Mouse (Mus musculus) mammary gland, adult 2 months (tissue): ENCODE data around the gene Armc5. TPM values are rescaled to one million over a fixed set of nuclear protein-coding genes. Genes with fewer than 3 reads are reported as not detected.

Experiments
- polyA plus RNA-seq: library from polyadenylated mRNA; depleted of rRNA; stranded (reverse); fragments of >200 nt; gene quantifications from 2 replicates; pipeline ENCODE4 v1.2.3, GENCODE M21; 2012; ENCODE audit warnings: low replicate concordance; rRNA removed

Gene Armc5
- 28.0 and 53.1 TPM in 2 replicates for polyA plus RNA-seq

DNA sequence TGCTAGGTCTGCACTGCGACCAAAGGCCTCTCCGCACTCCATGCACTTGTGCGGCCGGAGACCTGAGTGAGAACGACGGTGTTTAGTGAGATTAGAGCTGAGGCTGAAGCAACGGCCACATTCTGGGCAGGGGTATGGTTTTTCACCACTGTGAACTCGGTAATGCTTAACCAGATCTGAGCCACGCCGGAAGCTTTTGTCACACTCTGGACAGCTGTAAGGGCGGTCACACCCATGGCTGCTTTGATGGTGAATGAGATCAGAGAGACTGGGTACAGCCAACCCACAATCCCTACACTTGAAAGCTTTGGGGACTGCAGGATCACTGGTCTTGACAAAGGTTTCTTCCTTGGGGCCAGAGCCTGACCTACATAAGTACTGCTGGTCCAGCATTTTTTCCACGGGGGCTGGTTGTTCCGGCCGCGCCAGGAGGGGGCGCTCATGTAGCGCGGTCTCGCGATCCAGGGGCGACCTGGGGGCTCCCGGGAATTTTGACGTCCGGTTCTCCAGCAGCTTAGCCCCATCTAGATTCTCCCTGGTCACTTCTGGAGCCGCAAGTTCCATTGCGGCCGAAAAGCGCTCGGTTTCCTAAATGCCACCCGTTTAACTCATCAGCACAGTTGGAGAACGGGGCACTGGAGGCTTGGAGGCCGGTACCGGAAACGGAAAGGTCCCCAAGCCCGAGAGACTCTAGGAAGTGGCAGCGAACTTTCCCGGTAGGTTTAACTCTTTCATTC, at the start of gene Armc5:
Gene Armc5 (plus strand): TSS at position 487 of the 737 bp plus-strand sequence.

DNA sequence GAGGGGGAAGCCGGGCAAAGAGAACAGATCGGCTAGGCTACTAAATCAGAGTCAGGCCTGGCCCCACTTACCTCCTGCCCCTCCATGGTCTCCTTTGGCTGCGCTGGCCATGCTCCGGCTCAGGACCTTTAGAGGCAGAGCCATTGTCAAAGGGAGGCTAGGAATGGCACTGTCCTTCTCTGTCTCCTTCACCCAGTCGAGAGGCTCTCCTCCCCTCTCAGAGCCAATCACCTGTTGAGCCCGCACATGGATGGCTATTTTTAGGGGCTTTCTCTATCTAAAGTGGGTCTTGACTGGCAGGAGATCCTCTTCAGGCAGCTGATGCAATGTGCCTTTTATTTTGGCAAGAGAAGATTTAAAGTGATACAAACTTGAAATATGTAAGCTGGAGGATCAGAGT, 31.0 kb upstream of the Armc5 start, which contains the start of gene Cox6a2:
Gene Cox6a2 (minus strand): TSS at position 236 of the 400 bp plus-strand sequence.

DNA sequence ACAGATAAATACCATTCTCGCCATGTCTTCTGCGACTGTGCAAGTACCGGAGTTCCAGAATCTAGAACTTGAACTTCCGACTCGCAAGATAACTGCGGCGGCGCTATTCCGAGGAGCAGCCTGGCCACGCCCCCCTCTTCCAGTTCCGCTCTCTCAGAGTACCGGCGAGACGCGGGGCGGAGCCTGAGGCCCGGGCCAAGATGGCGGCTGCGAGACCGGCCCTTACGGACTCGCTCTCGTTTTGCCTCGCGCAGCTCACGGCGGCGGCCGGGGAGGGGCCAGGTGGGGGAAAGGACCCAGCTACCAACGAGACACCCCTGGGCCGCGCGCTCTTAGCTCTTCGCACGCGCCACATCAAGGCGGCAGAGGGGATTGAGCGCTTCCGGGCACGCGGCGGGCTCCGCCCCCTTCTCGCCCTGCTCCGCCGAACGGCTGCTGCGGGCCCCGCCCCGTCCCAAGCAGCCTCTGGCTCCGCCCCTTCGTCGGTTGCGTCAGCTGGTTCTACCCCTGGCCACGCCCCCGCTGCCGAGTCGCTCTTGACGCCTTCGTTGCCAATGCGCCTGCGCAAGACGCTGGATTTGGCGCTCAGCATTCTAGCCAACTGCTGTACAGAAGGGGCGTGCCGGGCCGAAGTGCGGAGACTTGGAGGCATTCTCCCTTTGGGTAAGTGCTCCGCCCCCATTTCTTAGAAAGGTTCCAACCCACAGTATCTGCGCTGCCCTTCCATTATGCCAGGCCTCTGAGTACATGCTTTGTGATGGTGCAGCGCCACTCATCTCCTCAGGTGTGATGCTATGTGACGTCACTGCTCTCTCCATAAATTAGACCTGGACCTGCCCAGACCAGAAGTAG, 1.0 kb downstream of the Armc5 start, which contains the start of gene 9130023H24Rik:
Gene 9130023H24Rik (minus strand): TSS at position 105 of the 852 bp plus-strand sequence.

DNA sequence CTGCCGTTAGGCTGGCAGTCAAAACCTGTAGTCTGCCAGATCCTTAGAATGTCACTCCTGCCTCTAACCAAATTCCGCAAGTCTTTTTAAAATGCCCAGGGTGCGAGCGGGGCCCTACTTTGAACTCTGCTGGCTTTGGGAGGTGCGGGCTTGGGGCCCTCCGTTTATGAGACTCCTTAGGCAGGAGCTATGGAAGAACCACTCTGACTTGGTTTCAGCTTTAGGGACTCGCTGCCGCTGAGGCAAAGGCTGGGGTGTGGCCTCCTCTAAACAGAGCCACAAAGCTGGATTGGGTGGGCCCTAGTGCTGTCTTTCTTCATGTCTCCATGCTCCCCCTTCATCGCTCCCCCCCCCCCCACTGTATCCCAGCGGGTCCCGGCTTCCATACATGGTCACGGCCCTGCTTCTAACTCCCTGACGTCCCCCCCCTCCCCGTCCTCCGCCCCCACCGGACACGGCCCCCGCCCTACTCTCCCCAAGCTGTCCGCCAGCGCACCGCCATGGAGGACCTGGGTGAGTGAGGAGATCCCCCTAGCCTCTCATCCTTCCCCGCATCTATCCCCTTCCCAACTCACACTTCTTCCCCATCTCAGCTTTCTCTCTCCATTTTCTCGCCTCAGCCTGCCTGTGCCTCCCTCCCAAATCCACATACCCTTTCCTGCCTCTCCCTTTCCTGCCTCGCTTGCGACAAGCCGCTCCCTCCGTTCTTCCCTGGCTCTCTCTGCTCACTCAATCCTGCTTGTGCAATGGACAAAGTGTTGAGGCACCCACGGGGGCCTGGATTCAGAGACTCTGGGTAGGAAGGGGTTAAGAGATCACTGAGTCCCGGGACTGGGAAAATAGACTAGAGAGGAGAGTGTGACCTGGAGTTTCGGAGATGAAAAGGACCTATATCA, 9.6 kb downstream of the Armc5 start, which contains the start of gene Tgfb1i1:
Gene Tgfb1i1 (plus strand): TSS at position 317 of the 896 bp plus-strand sequence.

DNA sequence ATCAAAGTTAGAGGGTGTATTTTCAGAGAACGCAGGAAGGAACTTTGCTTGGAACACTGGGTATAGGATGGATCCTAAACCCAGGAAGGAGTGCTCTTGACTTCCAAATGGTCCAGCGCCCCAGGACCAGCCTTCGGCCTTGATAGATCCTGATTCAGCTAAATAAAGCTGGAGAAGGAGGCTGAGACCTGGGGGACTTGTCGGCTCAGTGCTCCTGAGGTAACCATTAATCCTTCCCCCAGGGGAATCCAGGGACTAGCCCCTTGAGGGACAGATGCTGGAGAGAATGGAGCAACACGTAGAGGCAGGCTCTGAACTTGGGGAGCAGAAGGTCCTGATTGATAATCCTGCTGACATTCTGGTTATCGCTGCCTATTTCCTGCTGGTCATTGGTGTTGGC, 28.3 kb downstream of the Armc5 start, which contains the start of gene Slc5a2:
Gene Slc5a2 (plus strand): TSS at position 247 of the 400 bp plus-strand sequence.

Other genes with a start within 250 kb of the Armc5 start
- gene Pycard, start 243.5 kb upstream of the Armc5 start, polyA plus RNA-seq = 66.4 and 86.7 TPM in 2 replicates
- 0.69 and 38.4 TPM in 2 replicates for gene Trim72, start 233.4 kb upstream of the Armc5 start, polyA plus RNA-seq
- gene Itgam, start 174.7 kb upstream of the Armc5 start, polyA plus RNA-seq = 36.0 and 38.8 TPM in 2 replicates
- 0.11 and 0.47 TPM in 2 replicates for gene Gm49368, start 174.7 kb upstream of the Armc5 start, polyA plus RNA-seq
- gene Itgax, start 107.8 kb upstream of the Armc5 start, polyA plus RNA-seq = 7.6 TPM in 2 replicates
- 0.33 and 0.51 TPM in 2 replicates for gene Itgad, start 83.0 kb upstream of the Armc5 start, polyA plus RNA-seq
- gene Cox6a2, start 31.0 kb upstream of the Armc5 start, polyA plus RNA-seq = 16.9 and 867 TPM in 2 replicates
- gene 9130023H24Rik, start 689 bp downstream of the Armc5 start, polyA plus RNA-seq = 2.0 and 3.5 TPM in 2 replicates
- 37.4 and 73.3 TPM in 2 replicates for gene Tgfb1i1, start 9.5 kb downstream of the Armc5 start, polyA plus RNA-seq
- 0.07 TPM in 1 of 2 replicates, not detected in the other for gene Slc5a2, start 28.3 kb downstream of the Armc5 start, polyA plus RNA-seq
- 48.0 and 53.6 TPM in 2 replicates for gene BC017158, start 60.8 kb downstream of the Armc5 start, polyA plus RNA-seq
- gene Rgs10, start 181.4 kb downstream of the Armc5 start, polyA plus RNA-seq = 18.1 and 20.5 TPM in 2 replicates
- gene Tial1, start 224.4 kb downstream of the Armc5 start, polyA plus RNA-seq = 20.6 and 30.6 TPM in 2 replicates